Mouse (Mus musculus): ENCODE measurements around the gene Cenpj.
A peak's percentile ranks its signal among the peaks of the same experiment; 100 is the strongest.

Gene Cenpj

DNA sequence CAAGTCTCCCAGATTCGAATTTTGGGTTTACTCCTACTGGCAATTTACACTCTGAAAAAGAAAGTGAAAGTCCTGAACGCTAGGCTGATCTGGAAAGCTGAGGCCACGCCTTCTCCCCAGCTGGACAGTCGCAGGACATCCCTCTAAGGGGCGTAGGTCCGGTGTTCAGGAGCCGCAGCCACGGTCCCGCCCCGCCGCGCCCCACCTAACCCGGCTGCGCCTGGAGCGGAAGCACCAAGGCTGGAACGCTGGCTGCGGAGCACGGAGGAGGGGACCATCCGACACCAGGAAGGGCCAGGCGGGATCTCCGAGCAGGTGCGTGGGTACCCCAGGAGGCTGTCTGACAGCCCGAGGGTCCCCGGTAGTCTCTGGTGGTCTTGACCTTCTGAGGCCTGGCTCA, at the start of gene Cenpj, which contains the start of gene Parp4:
Gene Cenpj, minus strand, starts transcription at position 10 of the 400 bp plus-strand sequence.
Gene Parp4, plus strand, starts transcription at position 204 of the 400 bp plus-strand sequence.
- DNase-seq (ENCODE audit: extremely low read depth, insufficient read length, low spot score): peak; percentile 91

DNA sequence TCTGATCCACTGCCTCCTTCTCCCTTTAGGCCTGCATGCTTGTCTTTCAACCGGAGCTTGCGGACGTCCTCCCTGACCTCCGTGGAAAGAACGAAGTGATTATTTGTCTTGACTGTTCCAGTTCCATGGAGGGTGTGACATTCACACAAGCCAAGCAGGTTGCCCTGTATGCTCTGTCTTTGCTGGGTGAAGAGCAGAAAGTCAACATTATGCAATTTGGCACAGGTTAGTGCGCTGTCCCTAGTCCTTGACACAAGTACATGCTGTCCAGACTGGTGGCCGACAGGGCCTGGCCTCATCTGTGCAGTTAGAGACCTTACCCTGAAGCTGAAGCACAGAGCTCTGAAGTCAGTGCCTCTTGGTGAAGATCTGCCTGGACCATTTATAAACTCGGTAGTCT, 45.2 kb upstream of the Cenpj start:
- no peak for DNase-seq (ENCODE audit: extremely low read depth, insufficient read length, low spot score)

DNA sequence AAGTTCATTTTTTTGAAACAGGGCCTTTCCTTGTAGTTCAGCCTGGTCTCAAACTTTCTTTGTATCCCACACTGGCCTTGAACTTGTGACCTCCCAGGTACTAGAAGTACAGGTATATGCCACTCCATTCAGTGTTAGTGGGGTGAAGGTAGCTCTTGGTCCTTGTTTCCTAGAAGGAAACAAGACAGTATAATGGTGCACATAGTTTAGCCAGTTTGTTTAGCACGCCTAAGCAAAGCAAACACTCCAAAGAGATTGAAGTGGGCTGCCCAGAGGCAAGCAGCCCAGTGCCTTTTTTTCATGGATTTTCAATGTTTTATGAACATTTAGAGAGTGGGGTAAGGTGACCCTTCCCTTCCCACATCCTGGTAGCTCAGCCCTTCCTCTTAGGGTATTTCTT, 42.2 kb upstream of the Cenpj start:
- no peak for DNase-seq (ENCODE audit: extremely low read depth, insufficient read length, low spot score)

DNA sequence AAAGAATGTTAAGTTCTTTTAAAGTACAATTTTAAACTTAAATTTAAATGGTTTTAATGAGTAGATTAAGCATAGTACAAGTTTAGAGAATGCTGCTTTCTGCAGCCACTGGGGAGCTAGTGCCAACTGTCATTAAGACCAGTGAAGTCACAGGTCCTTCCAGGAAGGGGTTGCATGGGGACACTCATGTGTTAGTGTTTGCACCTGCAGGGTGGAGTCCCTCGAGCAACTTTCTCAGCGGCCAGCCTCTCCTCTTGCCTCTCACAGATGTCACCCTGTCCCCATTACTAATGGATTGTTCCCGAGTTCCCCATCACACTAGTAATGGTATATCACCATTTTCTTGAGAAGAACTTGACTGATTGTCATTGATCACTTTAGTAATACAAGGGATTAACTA, 38.0 kb upstream of the Cenpj start:
- no peak for DNase-seq (ENCODE audit: extremely low read depth, insufficient read length, low spot score)

DNA sequence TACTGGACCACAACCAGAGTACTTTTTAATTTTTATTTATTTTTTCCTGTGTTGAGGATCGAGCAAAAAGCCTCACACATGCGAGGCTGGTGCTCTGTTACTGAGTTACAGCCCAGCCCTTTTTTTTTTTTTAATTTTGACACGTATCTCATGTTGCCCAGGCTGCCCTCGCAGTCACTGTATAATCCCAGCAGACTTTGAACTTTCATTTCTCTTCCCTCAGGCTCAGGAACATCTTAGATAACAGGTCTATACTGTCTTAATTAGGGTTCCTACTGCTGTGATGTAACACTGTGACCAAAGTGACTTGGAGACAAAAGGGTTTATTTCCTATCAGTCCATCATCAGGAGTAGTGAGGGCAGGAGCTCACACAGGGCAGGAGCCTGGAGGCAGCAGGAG, 29.9 kb upstream of the Cenpj start:
- DNase-seq (ENCODE audit: extremely low read depth, insufficient read length, low spot score): no peak

DNA sequence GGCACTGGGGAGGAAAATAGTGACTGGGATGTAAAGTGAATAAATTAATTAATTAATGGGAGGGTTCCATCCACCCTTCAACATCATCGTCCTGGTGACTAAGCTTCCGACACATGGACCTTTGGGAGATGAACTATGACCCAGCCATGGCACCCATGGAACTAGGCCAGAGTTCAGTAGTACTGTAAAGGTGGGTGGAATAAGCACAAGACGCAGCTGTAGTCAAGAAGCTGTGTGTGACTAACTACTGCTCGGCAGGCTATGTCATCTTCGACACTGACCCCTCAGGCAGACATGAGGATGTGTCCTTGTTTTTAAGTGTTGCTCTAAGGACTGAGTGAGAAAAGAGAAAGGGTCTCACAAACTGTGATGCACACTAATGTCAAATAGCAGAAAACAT, 29.2 kb upstream of the Cenpj start:
- no peak for DNase-seq (ENCODE audit: extremely low read depth, insufficient read length, low spot score)

DNA sequence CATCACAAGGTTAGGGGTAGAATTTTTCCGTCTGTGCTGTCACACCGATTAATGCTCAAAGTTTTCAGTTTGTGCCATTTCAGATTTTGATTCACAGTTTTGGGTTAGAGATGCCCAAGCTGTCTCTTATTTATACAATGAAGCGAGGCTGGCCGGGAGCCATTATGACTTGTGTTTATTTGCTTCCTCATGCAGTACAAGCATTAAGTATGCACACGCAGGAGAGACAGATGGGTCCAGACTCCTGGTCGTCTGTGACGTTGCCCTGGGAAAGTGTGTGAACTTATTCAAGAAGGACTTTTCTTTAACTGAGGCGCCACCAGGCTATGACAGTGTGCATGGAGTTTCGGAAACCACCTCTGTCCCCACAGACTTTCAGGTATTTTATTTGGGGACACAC, 26.8 kb upstream of the Cenpj start:
- no peak for DNase-seq (ENCODE audit: extremely low read depth, insufficient read length, low spot score)

DNA sequence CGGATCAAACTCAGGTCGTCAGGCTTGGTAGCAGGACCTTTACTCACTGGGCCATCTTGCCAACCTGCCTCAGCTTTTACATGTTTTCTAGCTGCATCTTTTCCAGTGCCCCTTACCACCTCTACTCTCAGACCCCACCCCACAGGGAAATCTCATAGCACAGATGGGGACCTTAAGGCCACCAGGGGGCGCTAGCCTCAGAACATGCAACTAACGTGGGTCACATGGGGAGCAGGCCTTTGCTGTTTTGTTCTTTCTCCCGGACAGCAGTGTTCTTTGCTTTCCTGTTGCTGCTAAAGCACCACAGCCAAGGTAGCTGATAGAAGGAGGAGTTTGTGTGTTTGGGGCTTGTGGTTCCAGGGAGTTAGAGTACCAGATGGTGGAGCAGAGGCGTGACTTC, 23.5 kb upstream of the Cenpj start:
- peak; percentile 5 for DNase-seq (ENCODE audit: extremely low read depth, insufficient read length, low spot score)

DNA sequence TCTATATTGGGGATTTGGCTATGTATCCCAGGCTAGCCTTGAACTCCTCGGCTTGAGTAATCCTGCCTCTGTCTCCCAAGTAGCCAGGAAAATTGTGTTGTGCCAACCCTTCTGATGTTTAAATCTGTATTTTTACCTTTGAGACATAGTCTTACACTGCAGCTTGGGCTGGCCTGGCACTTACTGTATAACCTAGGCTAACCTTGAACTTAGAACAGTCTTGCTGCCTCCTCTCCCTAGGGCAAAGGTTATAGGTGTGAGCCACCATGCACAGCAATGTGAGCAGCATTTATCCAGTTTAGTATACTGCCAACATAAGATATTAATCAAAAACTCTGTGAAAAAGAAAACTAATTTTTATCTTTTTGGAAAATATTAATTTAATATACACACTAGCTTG, 19.6 kb upstream of the Cenpj start:
- DNase-seq (ENCODE audit: extremely low read depth, insufficient read length, low spot score): no peak

DNA sequence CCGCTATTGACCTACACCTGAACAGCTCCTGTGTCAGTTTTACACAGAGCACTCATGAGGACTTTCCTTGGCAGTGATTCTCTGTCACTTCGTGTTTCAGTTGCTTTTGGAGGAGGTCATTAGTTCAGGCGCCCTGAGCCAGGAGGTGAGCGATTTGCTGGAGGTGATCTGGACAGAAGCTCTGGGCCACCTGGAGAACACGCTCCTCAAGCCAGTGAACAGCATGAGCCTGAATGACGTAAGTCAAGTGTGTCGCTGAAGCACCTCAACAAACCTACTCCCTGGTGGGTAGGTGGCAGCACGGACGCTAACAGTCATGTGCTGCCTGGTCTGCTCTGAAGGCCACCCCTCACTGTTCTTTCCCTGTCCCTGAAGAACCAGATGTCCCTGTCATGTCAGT, 17.0 kb upstream of the Cenpj start:
- DNase-seq (ENCODE audit: extremely low read depth, insufficient read length, low spot score): no peak

DNA sequence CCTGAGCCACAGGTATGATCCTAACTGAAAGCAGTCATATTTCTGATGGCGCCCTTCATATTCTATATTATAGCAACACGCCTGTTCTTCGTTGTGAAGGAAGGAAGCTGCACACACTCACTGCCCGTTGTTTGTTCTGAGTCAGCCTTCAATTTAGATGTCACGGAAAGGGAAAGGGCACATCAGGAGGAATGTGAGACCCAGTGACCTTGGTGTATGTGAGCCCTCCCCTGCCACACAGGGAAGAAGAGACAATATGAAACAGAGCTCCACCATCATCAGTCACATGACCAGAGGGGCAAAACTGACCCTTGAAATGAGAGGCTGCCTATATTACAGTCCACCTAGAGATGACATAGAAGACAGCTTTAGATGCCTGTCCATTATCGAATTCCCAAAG, 7.1 kb upstream of the Cenpj start:
- DNase-seq (ENCODE audit: extremely low read depth, insufficient read length, low spot score): no peak

DNA sequence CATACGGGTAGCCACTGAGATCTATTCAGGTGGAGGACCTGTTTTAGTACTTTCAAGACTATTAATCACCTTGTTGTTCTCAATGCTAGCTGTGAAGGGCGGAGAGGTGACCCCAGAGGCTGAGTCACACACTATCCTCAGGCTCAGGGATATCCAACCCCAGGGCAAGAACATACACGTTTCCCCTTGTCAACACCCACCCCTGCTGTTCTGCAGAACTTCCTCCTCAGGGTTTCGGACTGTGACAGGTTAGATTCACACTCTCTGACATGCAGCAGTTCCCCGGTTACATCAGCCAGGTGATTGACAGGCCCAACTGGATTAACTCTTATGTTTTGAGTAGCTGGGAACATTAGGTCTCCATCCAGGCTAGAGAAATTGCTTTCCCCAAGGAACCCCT, 5.9 kb upstream of the Cenpj start:
- DNase-seq (ENCODE audit: extremely low read depth, insufficient read length, low spot score): no peak

DNA sequence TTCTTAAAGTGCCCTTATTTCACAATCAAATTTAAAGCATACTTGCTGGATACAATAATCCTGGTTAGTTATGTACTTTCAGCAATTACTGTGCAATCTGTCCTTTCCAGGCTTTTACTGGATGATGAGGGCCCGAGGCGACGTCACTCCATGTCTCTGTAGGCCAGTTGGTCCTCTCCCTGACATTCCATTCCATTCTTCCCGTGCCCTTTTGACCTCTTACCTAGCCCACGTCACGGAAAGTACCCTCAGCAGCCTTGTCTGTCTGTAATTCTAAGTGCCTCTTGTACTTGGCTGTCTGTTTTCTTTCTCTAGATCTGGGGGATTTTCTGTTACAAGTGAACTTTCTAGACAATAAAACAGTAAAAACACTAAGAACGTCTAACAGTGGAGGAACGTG, 3.8 kb upstream of the Cenpj start:
- DNase-seq (ENCODE audit: extremely low read depth, insufficient read length, low spot score): no peak

DNA sequence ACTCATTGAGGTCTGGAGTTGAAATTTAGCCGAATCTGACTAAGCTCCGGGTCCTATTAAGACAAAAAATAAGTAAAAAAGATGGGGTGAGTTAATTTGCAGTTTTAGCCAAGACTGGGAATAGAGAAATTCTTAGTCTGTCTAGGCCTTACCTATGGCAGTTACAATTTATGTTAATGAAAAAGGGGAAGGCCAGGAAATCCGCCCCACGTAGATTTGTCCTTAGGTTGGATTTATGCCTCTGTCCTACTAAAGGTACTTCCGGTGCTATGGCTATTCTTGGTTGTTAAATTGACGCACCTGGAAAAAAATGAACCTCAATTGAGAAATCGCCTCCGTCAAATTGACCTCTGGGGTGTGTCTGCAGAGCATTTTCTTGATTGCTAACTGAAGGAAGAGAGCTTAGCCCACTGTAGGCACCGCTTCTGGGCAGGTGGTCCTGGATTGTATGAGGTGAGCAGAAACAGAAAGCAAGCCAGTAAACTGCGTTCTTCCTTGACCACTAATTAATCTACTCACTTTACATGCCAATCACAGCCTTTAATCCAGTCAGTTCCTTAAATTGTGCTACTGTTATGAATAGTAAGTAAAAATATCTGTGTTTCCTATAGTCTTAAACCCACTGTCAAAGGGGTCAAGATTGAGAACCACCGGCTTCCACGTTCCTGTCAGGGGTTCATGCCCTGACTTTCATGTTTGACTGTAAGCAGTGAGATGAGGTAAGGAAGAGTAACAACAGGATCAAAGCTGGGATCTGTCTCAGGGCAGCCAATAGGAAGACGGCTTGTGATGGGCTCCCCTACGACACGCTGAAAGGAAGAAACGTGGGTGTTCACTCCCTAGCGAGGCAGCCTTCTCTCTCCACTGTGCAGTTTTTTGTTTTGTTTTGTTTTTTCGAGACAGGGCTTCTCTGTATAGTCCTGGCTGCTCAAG, 1.0 kb upstream of the Cenpj start:
- no peak for DNase-seq (ENCODE audit: extremely low read depth, insufficient read length, low spot score)

DNA sequence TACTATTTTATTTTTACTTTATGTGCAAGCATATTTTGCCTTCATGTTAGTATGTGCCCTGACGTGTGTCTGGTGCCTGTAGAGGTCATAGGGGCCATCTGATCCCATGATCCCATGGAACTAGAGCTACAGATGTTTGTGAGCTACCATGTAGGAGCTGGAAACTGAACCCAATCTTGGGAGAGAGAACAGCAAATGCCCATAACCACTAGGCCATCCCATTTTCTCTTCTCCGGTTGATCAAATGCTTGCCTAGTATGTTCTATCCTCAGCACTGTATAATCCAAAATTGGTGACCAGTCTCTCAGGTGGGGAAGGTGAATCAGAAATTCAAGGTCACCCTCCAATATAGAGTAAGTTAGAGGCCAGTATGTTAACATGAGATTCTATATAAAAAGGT, 2.7 kb downstream of the Cenpj start:
- DNase-seq (ENCODE audit: extremely low read depth, insufficient read length, low spot score): no peak

DNA sequence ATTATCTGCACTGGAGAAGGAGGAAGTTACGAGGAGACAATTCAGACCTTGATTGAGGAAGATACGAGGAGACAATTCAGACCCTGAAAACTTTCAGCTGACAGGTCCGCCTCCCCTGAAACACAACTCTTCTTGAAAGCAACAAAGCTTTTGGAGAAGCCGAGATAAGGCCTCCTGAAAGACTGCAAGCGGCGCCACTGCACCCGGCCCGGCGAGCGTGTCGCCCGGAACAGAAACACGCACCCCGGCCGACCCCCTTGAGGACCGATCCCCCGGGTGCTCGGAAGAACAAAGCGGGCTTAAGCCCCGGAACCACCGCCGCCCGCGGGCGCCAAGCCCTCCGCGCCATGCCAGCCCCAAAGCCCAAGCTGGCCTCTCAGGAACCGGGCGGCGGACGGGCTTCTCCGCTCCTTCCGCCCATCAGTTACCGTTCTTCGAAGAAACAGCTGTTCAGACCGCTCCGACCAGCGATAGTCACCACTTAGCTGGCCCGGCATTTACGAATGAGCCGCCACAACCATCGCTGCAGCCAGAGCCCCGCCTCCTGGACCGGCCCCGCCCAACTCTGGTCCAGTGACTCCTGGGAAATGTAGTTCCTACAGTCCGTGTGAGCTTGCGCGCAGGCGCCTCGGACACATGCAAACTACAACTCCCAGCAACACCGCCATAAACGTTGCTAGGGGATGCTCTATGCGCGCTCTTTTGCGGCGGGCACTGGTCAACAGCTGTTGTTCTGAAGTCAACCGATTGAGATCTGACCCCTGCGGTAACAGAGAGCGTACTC, 3.7 kb downstream of the Cenpj start:
- peak; percentile 96 for DNase-seq (ENCODE audit: extremely low read depth, insufficient read length, low spot score)

DNA sequence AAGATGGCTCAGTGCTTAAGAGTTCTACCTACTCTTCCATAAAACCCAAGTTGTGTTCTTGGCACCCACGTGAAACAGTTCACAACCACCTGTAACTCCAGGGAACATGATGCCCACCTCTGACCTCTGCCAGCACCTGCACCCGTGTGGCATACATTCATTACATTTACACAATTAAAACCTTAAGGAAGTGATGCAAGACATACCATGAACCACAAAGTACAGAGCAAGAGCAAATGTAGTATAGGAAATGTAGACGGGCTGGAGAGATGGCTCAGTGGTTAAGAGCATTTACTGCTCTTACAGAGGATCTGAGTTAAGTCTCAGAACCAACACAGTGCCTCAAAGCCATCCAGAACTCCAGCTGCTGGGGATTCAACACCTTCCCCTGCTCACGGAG, 6.2 kb downstream of the Cenpj start:
- DNase-seq (ENCODE audit: extremely low read depth, insufficient read length, low spot score): no peak

DNA sequence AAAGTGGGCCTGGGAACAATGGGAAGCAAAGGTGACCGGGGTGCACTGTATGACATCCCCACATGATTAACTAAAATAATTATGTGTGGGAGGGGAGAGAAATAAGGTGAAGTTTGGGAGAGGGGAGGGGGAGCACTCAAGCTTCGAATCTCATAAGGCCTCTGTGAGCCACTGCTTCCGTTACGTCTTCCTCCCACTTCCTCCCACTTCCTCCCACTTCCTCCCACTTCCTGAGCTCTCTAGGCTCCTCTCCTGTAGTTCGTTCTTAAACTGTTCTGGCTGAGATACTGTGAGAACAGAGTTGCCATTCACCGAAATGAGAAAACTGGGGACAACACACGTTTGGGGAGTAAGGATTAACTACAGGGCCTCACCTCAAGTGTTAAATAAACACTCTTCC, 7.7 kb downstream of the Cenpj start:
- DNase-seq (ENCODE audit: extremely low read depth, insufficient read length, low spot score): no peak

DNA sequence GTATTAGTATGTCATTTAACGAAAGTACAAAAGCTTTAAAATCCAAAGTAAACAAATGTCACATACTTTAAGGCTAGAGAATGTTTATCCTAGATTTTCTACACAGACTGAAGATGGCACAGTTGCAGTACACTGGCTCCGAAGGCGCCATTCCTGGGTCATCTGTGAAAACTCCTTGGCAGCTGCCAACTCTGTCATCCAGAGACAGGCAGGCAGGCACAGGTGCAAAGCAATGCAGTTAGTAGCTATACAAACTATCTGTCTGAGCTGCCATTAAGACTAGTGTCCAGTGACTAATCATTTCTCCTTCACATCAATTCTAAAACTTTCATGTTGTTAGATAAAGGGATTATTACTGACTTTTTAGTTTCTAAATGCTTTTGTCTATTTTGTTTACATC, 16.1 kb downstream of the Cenpj start:
- DNase-seq (ENCODE audit: extremely low read depth, insufficient read length, low spot score): no peak

DNA sequence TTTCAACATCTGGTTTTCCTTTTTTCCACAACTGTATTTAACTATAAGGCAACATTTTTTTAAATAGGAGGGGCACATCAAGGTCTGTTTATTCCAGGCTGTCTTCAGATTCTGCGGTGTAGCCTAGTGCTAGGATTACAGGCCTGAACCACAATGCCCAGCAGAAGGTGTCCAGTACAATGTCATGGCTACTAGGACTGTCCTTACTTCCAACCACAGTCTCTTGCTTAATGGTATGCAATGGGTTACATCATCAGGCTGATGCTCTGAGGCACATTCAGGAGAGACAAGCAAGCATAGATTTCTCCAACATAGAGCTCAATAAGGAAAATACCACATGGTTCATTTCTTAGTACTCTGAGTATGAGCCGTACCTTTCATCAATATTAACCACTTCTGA, 20.5 kb downstream of the Cenpj start:
- no peak for DNase-seq (ENCODE audit: extremely low read depth, insufficient read length, low spot score)

DNA sequence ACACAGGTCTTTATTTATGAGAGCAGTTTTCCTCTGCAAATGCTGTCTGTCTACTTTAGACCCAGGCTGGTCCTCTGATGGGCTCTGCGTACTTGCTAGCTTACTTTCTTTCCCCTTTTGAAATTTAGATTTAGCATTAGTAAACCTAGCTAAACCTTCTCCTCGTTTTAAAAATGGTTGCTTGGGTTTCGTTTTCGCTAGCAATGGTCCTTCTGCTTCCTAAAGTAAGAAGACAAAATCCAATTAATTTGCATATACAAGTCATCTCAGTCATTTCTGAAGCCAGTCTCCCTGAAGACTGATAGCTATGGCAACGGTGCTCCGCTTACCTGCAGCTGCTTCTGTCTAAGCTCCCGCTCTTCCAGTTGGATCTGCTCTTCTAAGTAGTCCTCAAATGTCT, 21.9 kb downstream of the Cenpj start:
- no peak for DNase-seq (ENCODE audit: extremely low read depth, insufficient read length, low spot score)

DNA sequence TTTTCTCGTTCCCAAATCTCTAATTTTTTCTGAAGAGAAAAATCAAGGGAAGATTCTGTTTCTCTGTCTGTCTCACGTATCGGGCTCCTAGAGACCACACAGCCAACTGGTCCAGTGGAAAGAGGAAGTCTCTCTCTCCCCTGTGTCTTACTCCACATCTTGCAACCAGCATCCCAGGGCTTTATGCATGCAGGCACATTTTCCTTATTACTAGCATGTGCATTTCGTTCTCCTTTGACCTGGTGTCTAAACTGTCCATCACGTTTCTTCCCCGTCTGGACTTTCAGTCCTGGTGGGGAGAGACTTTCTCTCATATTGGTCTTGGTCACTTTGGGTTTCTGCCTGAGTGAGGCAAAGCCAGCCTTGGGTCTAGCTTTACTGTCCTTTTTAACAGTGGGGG, 22.3 kb downstream of the Cenpj start:
- no peak for DNase-seq (ENCODE audit: extremely low read depth, insufficient read length, low spot score)

Measured in 3134 (cell line).